Mouse (Mus musculus): ENCODE measurements at regions not wholly inside any gene's neighbourhood (a gene's known extent, or its start where the extent isn't known, plus 50 kb on each side); places are given as distances from the start of the nearest gene placed in this dataset.

GRCm38 (mm10) chr6:11647651-11648050 lies 259.6 kb downstream of the Ndufa4 start:
- Histone ChIP-seq H3K36me3 (no peaks in the 10 kb centered on the region), H3K4me2 (replicated peaks) (no peak overlapping the region), H3K4me3 (no peak overlapping the region), H3K4me1 (no peaks in the 10 kb centered on the region), H3K27me3 (no peaks in the 10 kb centered on the region), H3K9ac (replicated peaks) (no peak overlapping the region), H3K9me3 (no peaks in the 10 kb centered on the region), H3K27ac (replicated peaks) (no peak overlapping the region)
- 50% methylated on average over 1 of the region's 1 CpGs for WGBS
- ATAC-seq (ENCODE audit: low FRiP score, low read depth): no peak

GRCm38 (mm10) chr6:11613331-11613730 lies 294.0 kb downstream of the Ndufa4 start:
- Histone ChIP-seq H3K9me3 (no peaks in the 10 kb centered on the region), H3K27ac (replicated peaks) (no peak overlapping the region), H3K36me3 (no peaks in the 10 kb centered on the region), H3K4me3 (no peak overlapping the region), H3K27me3 (no peaks in the 10 kb centered on the region), H3K4me2 (replicated peaks) (no peak overlapping the region), H3K9ac (replicated peaks) (no peak overlapping the region), H3K4me1 (no peaks in the 10 kb centered on the region)
- ATAC-seq (ENCODE audit: low FRiP score, low read depth): no peak
- 81% methylated on average over 4 of the region's 4 CpGs for WGBS

- Histone ChIP-seq H3K4me3 (no peak overlapping the region), H3K9me3 (no peaks in the 10 kb centered on the region), H3K9ac (replicated peaks) (no peak overlapping the region), H3K27me3 (no peaks in the 10 kb centered on the region), H3K36me3 (no peaks in the 10 kb centered on the region), H3K4me2 (replicated peaks) (no peak overlapping the region), H3K27ac (replicated peaks) (no peak overlapping the region), H3K4me1 (no peaks in the 10 kb centered on the region)
- ATAC-seq (ENCODE audit: low FRiP score, low read depth): no peak
Observed at GRCm38 (mm10) chr6:11608214-11608613, 299.1 kb downstream of the Ndufa4 start.

- no peak overlapping the region for H3K9ac ChIP-seq (replicated peaks)
- H3K27ac ChIP-seq (replicated peaks): no peak overlapping the region
- no peaks in the 10 kb centered on the region for H3K36me3 ChIP-seq
- WGBS: 73% methylated on average over 2 of the region's 2 CpGs
- no peaks in the 10 kb centered on the region for H3K9me3 ChIP-seq
- no peak overlapping the region for H3K4me2 ChIP-seq (replicated peaks)
- H3K4me1 ChIP-seq: no peaks in the 10 kb centered on the region
- no peak for ATAC-seq (ENCODE audit: low FRiP score, low read depth)
- no peak overlapping the region for H3K4me3 ChIP-seq
- H3K27me3 ChIP-seq: no peaks in the 10 kb centered on the region
Observed at GRCm38 (mm10) chr6:11607696-11608095, 299.6 kb downstream of the Ndufa4 start.

- peak; percentile 63; the same call in 1 of the 2 replicates for ATAC-seq (ENCODE audit: low FRiP score, low read depth)
- H3K9ac ChIP-seq (replicated peaks): no peak overlapping the region
- no peaks in the 10 kb centered on the region for H3K4me1 ChIP-seq
- WGBS: 68% methylated on average over 3 of the region's 3 CpGs
- no peaks in the 10 kb centered on the region for H3K9me3 ChIP-seq
- H3K4me2 ChIP-seq (replicated peaks): no peak overlapping the region
- no peaks in the 10 kb centered on the region for H3K27me3 ChIP-seq
- no peak overlapping the region for H3K27ac ChIP-seq (replicated peaks)
- no peak overlapping the region for H3K4me3 ChIP-seq
- H3K36me3 ChIP-seq: no peaks in the 10 kb centered on the region
Observed at GRCm38 (mm10) chr6:11606055-11606454, 301.2 kb downstream of the Ndufa4 start.

- no peak overlapping the region for H3K9ac ChIP-seq (replicated peaks)
- no peaks in the 10 kb centered on the region for H3K27me3 ChIP-seq
- H3K27ac ChIP-seq (replicated peaks): no peak overlapping the region
- ATAC-seq (ENCODE audit: low FRiP score, low read depth): no peak
- H3K9me3 ChIP-seq: no peaks in the 10 kb centered on the region
- H3K4me3 ChIP-seq: no peak overlapping the region
- no peaks in the 10 kb centered on the region for H3K4me1 ChIP-seq
- no peaks in the 10 kb centered on the region for H3K36me3 ChIP-seq
- WGBS: 75% methylated on average over 4 of the region's 4 CpGs
- no peak overlapping the region for H3K4me2 ChIP-seq (replicated peaks)
Observed at GRCm38 (mm10) chr6:11605526-11605925, 301.8 kb downstream of the Ndufa4 start.

GRCm38 (mm10) chr6:11594936-11595335 lies 312.4 kb downstream of the Ndufa4 start:
- Histone ChIP-seq H3K9ac (replicated peaks) (no peak overlapping the region), H3K36me3 (no peaks in the 10 kb centered on the region), H3K4me2 (replicated peaks) (no peak overlapping the region), H3K27me3 (no peaks in the 10 kb centered on the region), H3K27ac (replicated peaks) (no peak overlapping the region), H3K9me3 (no peaks in the 10 kb centered on the region), H3K4me3 (no peak overlapping the region), H3K4me1 (no peaks in the 10 kb centered on the region)
- WGBS: 44% methylated on average over 2 of the region's 2 CpGs
- 0 out of 2 replicates have a peak, but pooled peaks have one; percentile 16 for ATAC-seq (ENCODE audit: low FRiP score, low read depth)

- Histone ChIP-seq H3K27ac (replicated peaks) (no peak overlapping the region), H3K36me3 (no peaks in the 10 kb centered on the region), H3K9ac (replicated peaks) (no peak overlapping the region), H3K9me3 (no peaks in the 10 kb centered on the region), H3K4me1 (no peaks in the 10 kb centered on the region), H3K27me3 (no peaks in the 10 kb centered on the region), H3K4me3 (no peak overlapping the region), H3K4me2 (replicated peaks) (no peak overlapping the region)
- peak; percentile 58; the same call in 1 of the 2 replicates for ATAC-seq (ENCODE audit: low FRiP score, low read depth)
- WGBS: 84% methylated on average over 14 of the region's 14 CpGs
Observed at GRCm38 (mm10) chr6:11593583-11594271, 313.6 kb downstream of the Ndufa4 start.

GRCm38 (mm10) chr6:11576091-11576490 lies 331.2 kb downstream of the Ndufa4 start:
- no peak overlapping the region for H3K4me2 ChIP-seq (replicated peaks)
- H3K36me3 ChIP-seq: no peaks in the 10 kb centered on the region
- no peak overlapping the region for H3K4me3 ChIP-seq
- H3K27ac ChIP-seq (replicated peaks): no peak overlapping the region
- WGBS: 90% methylated on average over 5 of the region's 5 CpGs
- no peaks in the 10 kb centered on the region for H3K27me3 ChIP-seq
- no peak for ATAC-seq (ENCODE audit: low FRiP score, low read depth)
- no peaks in the 10 kb centered on the region; the same call in 1 of the 2 replicates for H3K9me3 ChIP-seq
- H3K9ac ChIP-seq (replicated peaks): no peak overlapping the region
- no peaks in the 10 kb centered on the region for H3K4me1 ChIP-seq

GRCm38 (mm10) chr6:11565246-11565645 lies 342.1 kb downstream of the Ndufa4 start:
- Histone ChIP-seq H3K4me1 (no peaks in the 10 kb centered on the region), H3K4me2 (replicated peaks) (no peak overlapping the region), H3K27me3 (no peaks in the 10 kb centered on the region), H3K9ac (replicated peaks) (no peak overlapping the region), H3K27ac (replicated peaks) (no peak overlapping the region), H3K4me3 (no peak overlapping the region), H3K36me3 (no peaks in the 10 kb centered on the region), H3K9me3 (no peaks in the 10 kb centered on the region)
- 86% methylated on average over 2 of the region's 2 CpGs for WGBS
- ATAC-seq (ENCODE audit: low FRiP score, low read depth): no peak

GRCm38 (mm10) chr6:11550473-11550872 lies 356.8 kb downstream of the Ndufa4 start:
- Histone ChIP-seq H3K4me3 (no peak overlapping the region), H3K4me2 (replicated peaks) (no peak overlapping the region), H3K9me3 (no peaks in the 10 kb centered on the region), H3K36me3 (no peaks in the 10 kb centered on the region), H3K9ac (replicated peaks) (no peak overlapping the region), H3K4me1 (no peaks in the 10 kb centered on the region), H3K27ac (replicated peaks) (no peak overlapping the region), H3K27me3 (no peaks in the 10 kb centered on the region)
- ATAC-seq (ENCODE audit: low FRiP score, low read depth): no peak

GRCm38 (mm10) chr6:11547318-11547717 lies 360.0 kb downstream of the Ndufa4 start:
- ATAC-seq (ENCODE audit: low FRiP score, low read depth): no peak
- H3K9me3 ChIP-seq: no peaks in the 10 kb centered on the region
- H3K27ac ChIP-seq (replicated peaks): no peak overlapping the region

More at GRCm38 (mm10) chr6:11547318-11547717, 360.0 kb downstream of the Ndufa4 start:
- H3K4me1 ChIP-seq: no peaks in the 10 kb centered on the region
- no peak overlapping the region for H3K9ac ChIP-seq (replicated peaks)
- H3K36me3 ChIP-seq: no peaks in the 10 kb centered on the region
- H3K4me3 ChIP-seq: no peak overlapping the region
- no peak overlapping the region for H3K4me2 ChIP-seq (replicated peaks)
- no peaks in the 10 kb centered on the region for H3K27me3 ChIP-seq

Data from midbrain, embryonic 12.5 days (tissue).